Mouse (Mus musculus) midbrain, embryonic 10.5 days (tissue): ENCODE measurements around the gene Naxd. TPM values are rescaled to one million over a fixed set of nuclear protein-coding genes. Genes with fewer than 3 reads are reported as not detected.

Experiments used
- DNase-seq: peaks from one replicate; pipeline ENCODE4 v3.0.0-alpha.2; 2017; ENCODE audit warnings: low spot score
- H3K27ac ChIP-seq: fragments of 300-500 bp; sonication (generic); replicated peaks from 2 replicates; pipeline ENCODE4 v1.5.1; 2016; ENCODE audit warnings: mild to moderate bottlenecking
- H3K27me3 ChIP-seq: fragments of 300-500 bp; sonication (generic); 2 replicates; pipeline ENCODE4 v1.6.1; 2016; ENCODE audit warnings: low read depth, mild to moderate bottlenecking; ENCODE audit not compliant: poor library complexity, severe bottlenecking
- H3K36me3 ChIP-seq: fragments of 300-500 bp; sonication (generic); 2 replicates; pipeline ENCODE4 v1.6.1; 2016; ENCODE audit warnings: mild to moderate bottlenecking, moderate library complexity
- H3K4me1 ChIP-seq: fragments of 300-500 bp; sonication (generic); 2 replicates; pipeline ENCODE4 v1.6.1; 2016
- H3K4me3 ChIP-seq: fragments of 300-500 bp; sonication (generic); 2 replicates; pipeline ENCODE4 v1.5.1; 2016; ENCODE audit warnings: mild to moderate bottlenecking, moderate library complexity
- H3K9me3 ChIP-seq: fragments of 300-500 bp; sonication (generic); replicated peaks from 2 replicates; pipeline ENCODE4 v1.6.1; 2016; ENCODE audit warnings: mild to moderate bottlenecking
- WGBS: fragments of 180-500 bp; shearing (Covaris S2); methylation state at CpG from one replicate; pipeline ENCODE4 v1.1.7; 2016; 5-methylcytosine and 5-hydroxymethylcytosine counted together
- polyA plus RNA-seq: library from polyadenylated mRNA; unstranded; fragments of >200 nt; fragmentation: Nextera tagmentation; extraction: Ambion mirVana; gene quantifications from 2 replicates; pipeline ENCODE4 v1.2.1, GENCODE M21; 2016

Gene Naxd
- 114 and 116 TPM in 2 replicates for polyA plus RNA-seq

DNA sequence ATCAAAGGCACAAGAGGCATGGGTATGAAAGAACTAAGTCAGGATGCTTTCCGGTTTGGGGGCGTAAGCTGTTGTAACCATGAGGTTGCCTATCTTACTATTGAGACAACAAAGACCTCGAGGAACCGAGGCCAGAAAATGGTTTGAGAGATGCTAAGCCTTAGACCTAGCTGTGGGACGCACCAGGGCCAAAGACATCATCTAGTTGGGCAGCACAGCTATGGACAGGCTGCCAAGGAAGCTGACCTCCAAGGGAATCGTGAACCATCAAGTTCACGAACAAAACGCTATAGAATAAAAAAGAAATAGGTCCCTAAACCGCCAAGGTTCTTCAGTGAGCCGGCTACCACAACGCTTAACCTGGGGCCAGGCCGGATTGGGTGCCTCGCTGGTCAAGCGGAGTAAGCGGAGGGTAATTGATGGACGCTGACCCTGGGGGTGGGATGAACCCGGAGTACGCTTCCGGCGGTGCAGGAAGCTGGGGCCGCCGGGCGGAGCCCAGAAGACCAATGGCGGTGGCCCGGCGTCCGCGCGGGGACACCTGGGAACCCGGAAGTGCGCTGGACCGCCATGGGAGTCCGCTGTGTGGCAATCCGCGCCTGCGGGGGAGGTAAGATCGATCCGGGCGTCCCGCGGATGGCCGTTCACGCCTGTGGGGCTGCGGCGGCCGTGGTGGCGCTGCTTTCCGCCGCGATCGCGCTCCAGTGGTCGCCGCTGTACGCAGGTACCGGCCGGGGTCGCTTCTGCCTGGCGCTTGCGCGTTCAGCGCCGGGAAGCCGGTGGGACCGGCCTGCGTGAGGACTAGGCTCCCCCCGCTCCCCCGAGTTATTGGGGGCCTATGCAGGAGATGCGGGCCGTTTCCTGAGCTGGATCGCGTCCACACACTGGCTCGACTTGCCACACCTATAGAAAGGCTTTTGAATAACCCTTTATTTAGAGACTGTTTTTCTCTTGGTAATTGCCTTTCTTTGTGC lies at the start of gene Naxd:
Naxd (plus strand) TSS at position 490 of the 974 bp plus-strand sequence.
- 4% methylated on average over 73 of the region's 73 CpGs for WGBS
- Histone ChIP-seq H3K4me3 (peak within 1 kb of the TSS; percentile 85), H3K36me3 (peaks cover 30% of the 10 kb centered on the region), H3K27ac (peak within 1 kb of the TSS; percentile 92), H3K4me1 (peaks cover 21% of the 10 kb centered on the region), H3K27me3 (peaks cover 8% of the 10 kb centered on the region; the same call in 1 of the 2 replicates), H3K9me3 (no peaks in the 10 kb centered on the region)
- peak; percentile 93 for DNase-seq

- 92% methylated on average over 23 of the region's 23 CpGs for WGBS
- Histone ChIP-seq H3K4me3 (no peak overlapping the region), H3K27me3 (peaks cover 8% of the 10 kb centered on the region), H3K27ac (no peak overlapping the region), H3K36me3 (peaks cover 8% of the 10 kb centered on the region), H3K4me1 (peaks cover 32% of the 10 kb centered on the region), H3K9me3 (no peaks in the 10 kb centered on the region)
- DNase-seq = no peak
Observed at GRCm38 (mm10) chr8:11447910-11448570, 49.3 kb upstream of the Naxd start.

DNA sequence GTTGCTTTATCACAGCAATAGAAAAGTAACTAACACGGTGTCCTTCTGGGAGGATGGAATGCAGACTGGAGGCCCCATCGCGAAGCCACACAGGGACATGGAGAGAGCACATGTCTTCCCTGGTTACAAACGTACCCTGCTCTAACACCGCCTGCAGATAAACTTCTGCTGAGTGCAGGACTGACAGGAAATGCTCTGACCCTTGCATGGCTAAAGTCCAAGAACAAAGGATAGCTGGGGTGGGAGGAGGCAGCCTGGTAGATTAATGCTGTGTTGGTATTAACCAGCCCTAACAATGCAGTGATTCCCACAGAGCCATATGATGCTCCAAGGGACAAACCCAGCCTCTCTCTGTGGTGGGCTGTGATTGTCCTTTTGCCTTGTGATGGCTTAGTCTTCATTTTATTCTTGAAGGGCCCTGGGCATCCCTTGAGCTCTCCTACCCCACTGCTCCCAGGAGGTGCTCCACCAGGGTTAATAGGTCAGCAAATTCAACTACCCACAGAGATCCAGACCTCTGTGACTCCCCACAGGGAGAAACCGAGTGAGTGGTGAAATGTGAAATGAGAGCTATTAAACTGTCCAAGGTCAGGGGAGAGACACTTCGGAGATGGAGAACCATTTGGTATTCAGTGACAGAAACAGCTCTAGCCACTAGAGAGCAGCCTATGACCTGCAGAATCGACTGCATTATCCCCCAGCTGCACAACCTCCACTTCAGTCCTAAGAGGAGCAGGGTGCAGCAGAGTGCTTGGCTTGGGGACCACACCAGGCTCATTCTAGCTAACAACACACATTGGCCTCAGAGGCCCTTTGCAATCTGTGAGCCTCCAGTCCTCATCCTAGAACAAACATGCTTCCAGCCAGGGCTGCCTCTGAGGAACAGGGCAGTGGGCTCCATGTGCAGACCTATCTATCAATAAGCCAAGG lies 46.9 kb upstream of the Naxd start:
- 39% methylated on average over 8 of the region's 8 CpGs for WGBS
- DNase-seq = peak; percentile 47
- H3K27ac ChIP-seq = peak overlapping the region; percentile 39; the same call in 1 of the 2 replicates

GRCm38 (mm10) chr8:11452152-11452551 lies 45.2 kb upstream of the Naxd start:
- peaks cover 16% of the 10 kb centered on the region for H3K27me3 ChIP-seq
- WGBS = 91% methylated on average over 1 of the region's 1 CpGs
- peaks cover 48% of the 10 kb centered on the region for H3K4me1 ChIP-seq
- H3K36me3 ChIP-seq = no peaks in the 10 kb centered on the region
- no peak overlapping the region for H3K4me3 ChIP-seq
- DNase-seq = no peak
- peak overlapping the region; percentile 38; the same call in 1 of the 2 replicates for H3K27ac ChIP-seq
- no peaks in the 10 kb centered on the region for H3K9me3 ChIP-seq

More for the DNA sequence above, 46.9 kb upstream of the Naxd start:
- Histone ChIP-seq H3K4me3 (no peak overlapping the region), H3K9me3 (no peaks in the 10 kb centered on the region), H3K4me1 (peaks cover 48% of the 10 kb centered on the region), H3K36me3 (no peaks in the 10 kb centered on the region; the same call in 1 of the 2 replicates), H3K27me3 (peaks cover 16% of the 10 kb centered on the region)

DNA sequence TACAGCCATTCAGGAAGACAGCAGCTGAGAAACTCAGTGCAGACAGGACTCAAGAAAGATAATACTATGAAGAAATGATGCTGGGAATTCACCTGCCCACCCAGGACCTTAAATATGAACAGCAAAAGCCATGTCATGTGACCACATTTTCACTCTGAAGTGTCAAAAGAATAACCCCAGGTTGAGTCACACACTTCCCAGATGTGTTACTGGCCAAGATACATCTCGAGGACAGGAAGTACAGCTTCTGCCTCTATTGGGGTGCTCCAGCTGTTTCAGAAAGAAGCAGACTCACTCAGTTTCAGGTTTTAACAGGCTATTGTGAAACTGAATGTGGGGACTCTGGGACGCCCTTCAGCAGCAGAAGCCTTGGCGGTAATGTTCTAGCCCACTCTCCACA lies 44.7 kb upstream of the Naxd start:
- Histone ChIP-seq H3K4me1 (peaks cover 48% of the 10 kb centered on the region), H3K36me3 (no peaks in the 10 kb centered on the region), H3K27ac (peak overlapping the region; percentile 38), H3K27me3 (peaks cover 16% of the 10 kb centered on the region), H3K9me3 (no peaks in the 10 kb centered on the region), H3K4me3 (no peak overlapping the region)
- DNase-seq = no peak
- WGBS = 74% methylated on average over 3 of the region's 3 CpGs

- WGBS = 34% methylated on average over 4 of the region's 4 CpGs
- Histone ChIP-seq H3K27me3 (peaks cover 16% of the 10 kb centered on the region), H3K4me3 (no peak overlapping the region), H3K27ac (peak overlapping the region; percentile 14), H3K36me3 (no peaks in the 10 kb centered on the region), H3K4me1 (peaks cover 52% of the 10 kb centered on the region), H3K9me3 (no peaks in the 10 kb centered on the region)
- DNase-seq = no peak
Observed at GRCm38 (mm10) chr8:11452974-11453373, 44.3 kb upstream of the Naxd start.

GRCm38 (mm10) chr8:11454228-11454627 lies 43.1 kb upstream of the Naxd start:
- peaks cover 64% of the 10 kb centered on the region for H3K4me1 ChIP-seq
- peaks cover 16% of the 10 kb centered on the region for H3K27me3 ChIP-seq
- 48% methylated on average over 12 of the region's 12 CpGs for WGBS
- no peaks in the 10 kb centered on the region for H3K9me3 ChIP-seq
- no peak overlapping the region for H3K4me3 ChIP-seq
- no peaks in the 10 kb centered on the region for H3K36me3 ChIP-seq
- H3K27ac ChIP-seq = peak overlapping the region; percentile 63
- DNase-seq = no peak

- WGBS = 86% methylated on average over 3 of the region's 3 CpGs
- peaks cover 47% of the 10 kb centered on the region for H3K4me1 ChIP-seq
- DNase-seq = no peak
Observed at GRCm38 (mm10) chr8:11457278-11457677, 40.0 kb upstream of the Naxd start.

DNA sequence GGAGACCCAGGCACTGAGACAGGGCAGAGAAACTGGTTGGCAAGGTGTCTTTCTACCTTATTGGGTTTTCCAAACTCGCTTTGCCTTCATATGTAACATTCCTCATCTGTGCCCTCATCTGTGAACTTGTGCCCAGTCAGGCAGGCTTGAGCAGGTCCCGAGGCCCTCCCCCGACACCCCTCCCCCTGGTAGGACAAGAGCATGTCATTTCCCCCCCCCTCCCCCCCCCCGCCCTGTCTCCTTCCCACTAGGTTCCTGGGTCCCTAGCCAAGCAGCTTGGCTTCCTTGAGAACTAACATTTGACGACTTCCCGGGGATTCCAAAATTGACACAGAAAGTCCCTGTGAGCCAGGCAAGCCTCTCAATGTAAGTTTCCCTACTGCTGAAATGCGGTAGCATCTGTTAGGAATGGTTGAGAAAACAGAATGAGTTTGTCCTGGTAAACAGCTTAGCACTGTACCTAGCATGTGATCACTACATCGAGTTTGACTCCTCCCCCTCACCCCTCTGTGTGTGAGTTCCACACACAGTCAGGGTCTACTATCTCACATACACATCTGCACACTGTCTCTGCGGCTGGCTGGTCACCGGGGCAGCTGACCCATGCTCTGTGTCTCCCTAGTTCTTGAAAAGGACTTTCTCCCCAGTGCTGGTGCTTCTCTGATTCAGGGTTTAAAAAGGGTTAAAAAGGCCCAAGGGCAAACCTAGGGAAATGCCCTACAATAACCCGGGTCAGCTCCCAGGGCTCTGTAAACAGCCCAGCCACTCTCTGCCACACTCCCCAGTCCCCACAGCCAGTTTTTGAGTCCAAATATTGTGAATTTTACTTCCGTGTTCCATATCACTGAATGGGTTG lies 39.1 kb upstream of the Naxd start:
- WGBS = 53% methylated on average over 12 of the region's 12 CpGs

More at GRCm38 (mm10) chr8:11457278-11457677, 40.0 kb upstream of the Naxd start:
- Histone ChIP-seq H3K9me3 (peaks cover 5% of the 10 kb centered on the region; the same call in 1 of the 2 replicates), H3K36me3 (no peaks in the 10 kb centered on the region), H3K27me3 (peaks cover 7% of the 10 kb centered on the region; the same call in 1 of the 2 replicates), H3K4me3 (no peak overlapping the region), H3K27ac (no peak overlapping the region)

DNA sequence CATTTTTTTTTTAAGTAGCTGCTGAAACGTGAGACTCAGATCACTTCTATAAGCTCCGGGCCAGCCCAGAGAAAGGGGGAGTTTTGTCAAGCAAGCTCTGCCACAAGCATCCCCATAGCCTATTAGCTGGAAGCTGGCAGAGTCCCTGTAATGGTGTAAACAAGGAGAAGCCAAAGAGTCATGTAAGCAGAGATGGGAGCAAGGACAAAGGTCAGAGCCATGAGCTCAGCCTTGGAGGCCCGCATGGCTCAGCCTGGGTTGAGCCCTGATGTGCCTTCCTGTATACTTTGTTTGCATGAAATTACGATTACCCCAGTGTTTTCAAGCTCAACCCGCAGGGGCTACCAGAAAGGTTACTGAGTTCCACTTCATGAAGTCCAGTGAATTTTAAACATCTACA lies 38.3 kb upstream of the Naxd start:
- H3K27me3 ChIP-seq = peaks cover 1% of the 10 kb centered on the region; the same call in 1 of the 2 replicates
- 56% methylated on average over 5 of the region's 5 CpGs for WGBS
- H3K4me1 ChIP-seq = peaks cover 29% of the 10 kb centered on the region
- H3K36me3 ChIP-seq = no peaks in the 10 kb centered on the region
- no peak overlapping the region for H3K4me3 ChIP-seq
- H3K9me3 ChIP-seq = peaks cover 5% of the 10 kb centered on the region; the same call in 1 of the 2 replicates
- DNase-seq = no peak
- no peak overlapping the region for H3K27ac ChIP-seq

More for the DNA sequence above, 39.1 kb upstream of the Naxd start:
- Histone ChIP-seq H3K27ac (no peak overlapping the region), H3K4me1 (peaks cover 37% of the 10 kb centered on the region), H3K27me3 (peaks cover 7% of the 10 kb centered on the region; the same call in 1 of the 2 replicates), H3K9me3 (peaks cover 5% of the 10 kb centered on the region; the same call in 1 of the 2 replicates), H3K4me3 (no peak overlapping the region), H3K36me3 (no peaks in the 10 kb centered on the region)
- DNase-seq = no peak

- WGBS = 72% methylated on average over 2 of the region's 2 CpGs
- no peak for DNase-seq
- H3K9me3 ChIP-seq = peaks cover 5% of the 10 kb centered on the region; the same call in 1 of the 2 replicates
- H3K27ac ChIP-seq = no peak overlapping the region
- H3K4me3 ChIP-seq = no peak overlapping the region
- no peaks in the 10 kb centered on the region for H3K36me3 ChIP-seq
- H3K4me1 ChIP-seq = peaks cover 28% of the 10 kb centered on the region
- H3K27me3 ChIP-seq = no peaks in the 10 kb centered on the region
Observed at GRCm38 (mm10) chr8:11460934-11461333, 36.4 kb upstream of the Naxd start.
